Mouse (Mus musculus) G1E (cell line): Measurements from ENCODE around the gene Coa4. TPM values are rescaled to one million over a fixed set of nuclear protein-coding genes. Genes with fewer than 3 reads are reported as not detected.
A peak's percentile ranks its signal among the peaks of the same experiment; 100 is the strongest.
"Not testable (repeated sequence)": the region's sequence is repeated elsewhere in the genome, so short reads cannot be mapped to it uniquely, and the experiment has no call there.

Experiments used
- ATAC-seq: 2 replicates; pipeline ENCODE4 v1.8.0; 2016; ENCODE audit warnings: mild to moderate bottlenecking; ENCODE audit not compliant: insufficient number of reproducible peaks, poor library complexity, low FRiP score, severe bottlenecking; ENCODE audit errors: extremely low read depth
- DNase-seq: peaks from one replicate; pipeline ENCODE4 v3.0.0; 2012; ENCODE audit warnings: low spot score
- H3K27me3 ChIP-seq: 2 replicates; pipeline ENCODE4 v1.6.1; 2012; ENCODE audit warnings: mild to moderate bottlenecking, low read length, inconsistent platforms; ENCODE audit not compliant: insufficient read depth
- H3K36me3 ChIP-seq: replicated peaks from 2 replicates; pipeline ENCODE3; 2012; ENCODE audit warnings: mild to moderate bottlenecking, inconsistent platforms
- H3K4me1 ChIP-seq: 2 replicates; pipeline ENCODE4 v1.6.1; 2012; ENCODE audit warnings: low read depth, low read length, inconsistent platforms, mixed read lengths; ENCODE audit not compliant: insufficient read depth
- H3K4me3 ChIP-seq: 2 replicates; pipeline ENCODE4 v1.5.1; 2012; ENCODE audit warnings: low read depth, mild to moderate bottlenecking, inconsistent platforms, low read length, moderate library complexity, mixed read lengths
- H3K9me3 ChIP-seq: replicated peaks from 2 replicates; pipeline ENCODE4 v1.6.1; 2012; ENCODE audit warnings: inconsistent platforms
- CTCF ChIP-seq: IDR thresholded peaks from 2 replicates; pipeline ENCODE4 v1.5.1; 2012; ENCODE audit warnings: low read depth, low read length, inconsistent platforms, mixed read lengths
- GATA1 ChIP-seq: IDR thresholded peaks from 2 replicates; pipeline ENCODE4 v1.6.1; 2012; ENCODE audit warnings: borderline replicate concordance, low read length, inconsistent platforms, mixed read lengths
- GATA2 ChIP-seq: IDR thresholded peaks from 2 replicates; pipeline ENCODE4 v1.6.1; 2012; ENCODE audit warnings: low read depth, low read length, inconsistent platforms, borderline replicate concordance
- POLR2AphosphoS5 ChIP-seq: IDR thresholded peaks from 2 replicates; pipeline ENCODE4 v1.6.1; 2012; ENCODE audit warnings: low read depth, low read length, inconsistent platforms; ENCODE audit not compliant: insufficient replicate concordance
- TAL1 ChIP-seq: conservative IDR thresholded peaks from 2 replicates; pipeline ENCODE4 v1.6.1; 2012; ENCODE audit warnings: low read depth, low read length, inconsistent platforms, mixed read lengths
- polyA plus RNA-seq: library from polyadenylated mRNA; stranded (reverse); fragments of >175 nt; gene quantifications from 2 replicates; pipeline ENCODE4 v1.2.3, GENCODE M21; 2012
- total RNA-seq, 2 experiments: library from RNA; stranded (forward) in 1 of 2; stranded (reverse) in 1 of 2; fragments of 200-1000 nt in 1 of 2; fragments of >200 nt in 1 of 2; fragmentation: Nextera tagmentation in 1 of 2; gene quantifications; 2 replicates each; pipeline ENCODE4 v1.2.3; 2014 to 2017

Coa4 gene
- total and polyA plus RNA-seq, 3 experiments: 9.1 to 22.0 (median 20.0) TPM

DNA sequence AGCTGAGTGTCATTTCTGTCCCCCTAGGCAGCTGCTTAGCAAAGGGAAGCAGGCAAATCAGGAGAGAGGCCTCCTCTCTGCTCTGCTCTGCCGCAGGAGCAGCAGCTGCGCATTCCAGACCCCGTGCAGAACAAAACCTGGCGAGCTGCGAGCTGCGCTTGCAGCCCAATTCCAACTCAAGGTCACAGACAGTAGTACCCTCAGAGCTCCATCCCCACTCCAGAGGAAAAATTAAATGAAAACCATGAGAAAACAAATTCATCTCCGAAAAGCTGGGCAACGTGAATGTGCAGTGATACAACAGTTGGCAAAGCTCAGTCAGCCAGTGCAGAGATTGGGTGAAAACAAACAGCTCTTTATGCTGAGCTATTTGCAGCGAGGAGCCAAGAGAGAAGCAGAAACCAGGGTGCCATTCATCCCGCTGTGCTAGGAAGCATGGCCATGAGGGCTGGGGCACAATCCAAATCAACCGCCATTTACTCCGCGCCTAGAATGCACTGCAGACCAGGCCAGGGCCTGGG is 18.6 kb downstream of the Coa4 start:
- no peaks in the 10 kb centered on the region for H3K9me3 ChIP-seq
- no peaks in the 10 kb centered on the region for H3K27me3 ChIP-seq
- TF ChIP-seq CTCF (no peak), GATA1 (no peak)
- peaks cover 9% of the 10 kb centered on the region; the same call in 1 of the 2 replicates for H3K4me1 ChIP-seq
- H3K4me3 ChIP-seq: no peak overlapping the region
- peaks cover 61% of the 10 kb centered on the region for H3K36me3 ChIP-seq
- no peak for ATAC-seq
- DNase-seq: no peak

- no peaks in the 10 kb centered on the region for H3K27me3 ChIP-seq
- peaks cover 64% of the 10 kb centered on the region for H3K36me3 ChIP-seq
- H3K9me3 ChIP-seq: no peaks in the 10 kb centered on the region
- DNase-seq: no peak
- ATAC-seq: no peak
- H3K4me3 ChIP-seq: no peak overlapping the region
- TF ChIP-seq POLR2AphosphoS5 (no peak), GATA2 (no peak), CTCF (no peak), GATA1 (no peak), TAL1 (no peak)
- H3K4me1 ChIP-seq: peaks cover 9% of the 10 kb centered on the region; the same call in 1 of the 2 replicates
These were observed 20.4 kb downstream of the Coa4 start for GRCm38 (mm10) chr7:100557241-100557640.

DNA sequence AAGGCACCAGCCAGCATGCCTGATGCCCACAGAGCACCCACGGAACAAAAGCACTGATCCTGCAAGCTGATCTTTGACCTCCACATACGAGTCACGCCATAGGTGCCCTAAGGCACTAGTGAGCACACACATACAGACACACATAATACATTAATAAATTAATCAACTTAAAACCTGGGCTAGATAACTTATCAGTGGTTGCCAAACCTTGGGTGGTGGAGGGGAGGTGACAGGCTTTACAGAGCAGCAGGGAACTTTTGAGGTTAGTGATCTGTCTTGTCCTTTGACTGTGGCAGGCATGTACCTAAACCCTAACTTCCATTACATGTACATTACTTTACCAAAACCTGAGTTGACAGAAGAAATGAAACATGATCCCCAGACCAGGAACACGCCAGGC is 22.5 kb downstream of the Coa4 start:
- Histone ChIP-seq H3K27me3 (no peaks in the 10 kb centered on the region), H3K4me1 (peaks cover 6% of the 10 kb centered on the region; the same call in 1 of the 2 replicates), H3K36me3 (peaks cover 56% of the 10 kb centered on the region), H3K9me3 (no peaks in the 10 kb centered on the region), H3K4me3 (no peak overlapping the region)
- DNase-seq (no peak), ATAC-seq (no peak)
- TF ChIP-seq POLR2AphosphoS5 (no peak), GATA2 (no peak), CTCF (no peak), GATA1 (no peak), TAL1 (no peak)

DNA sequence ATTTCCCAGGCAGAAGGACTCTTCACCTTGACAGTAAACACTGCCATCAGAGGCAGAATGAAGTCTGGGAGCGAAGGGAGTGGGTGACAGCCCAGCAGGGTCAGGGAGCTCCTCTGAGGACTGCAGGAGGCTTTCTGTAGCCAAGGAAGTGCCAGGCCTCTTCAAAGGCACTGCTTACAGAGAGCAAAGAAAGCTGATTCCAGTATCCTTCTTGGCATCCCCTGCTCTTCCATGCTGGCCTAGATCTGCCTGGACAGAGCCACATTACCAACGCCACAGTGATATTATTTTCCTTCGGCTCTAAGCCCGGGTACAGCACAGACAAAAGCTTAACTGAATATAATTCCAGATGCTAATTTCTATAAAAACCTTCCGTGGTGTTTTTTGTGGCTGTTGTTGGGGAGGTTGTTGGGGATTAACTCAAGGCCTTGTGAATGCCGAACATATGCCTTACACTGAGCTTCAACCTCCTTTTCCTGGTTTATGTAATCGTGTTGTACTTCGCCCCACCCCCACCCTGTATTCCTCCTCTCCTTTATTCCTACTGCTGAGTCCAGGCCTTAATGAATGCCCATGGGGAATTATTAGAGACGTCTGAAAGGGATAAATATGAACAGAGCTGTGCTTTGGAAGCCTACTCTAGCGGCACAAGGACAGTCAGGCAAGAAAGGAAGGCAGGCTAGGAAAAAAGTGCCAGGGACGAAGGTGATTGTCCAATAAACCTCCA is 25.2 kb downstream of the Coa4 start:
- no peak for ATAC-seq
- Histone ChIP-seq H3K9me3 (no peaks in the 10 kb centered on the region), H3K4me3 (no peak overlapping the region), H3K27me3 (no peaks in the 10 kb centered on the region), H3K4me1 (peaks cover 6% of the 10 kb centered on the region; the same call in 1 of the 2 replicates), H3K36me3 (peaks cover 61% of the 10 kb centered on the region)
- DNase-seq: no peak
- TF ChIP-seq GATA2 (no peak), GATA1 (no peak), CTCF (no peak), POLR2AphosphoS5 (no peak), TAL1 (no peak)

- not testable (repeated sequence) for ATAC-seq, H3K9me3 ChIP-seq, H3K4me3 ChIP-seq, H3K27me3 ChIP-seq, DNase-seq
- Histone ChIP-seq H3K4me1 (peaks cover 27% of the 10 kb centered on the region), H3K36me3 (peaks cover 56% of the 10 kb centered on the region)
These were observed 30.4 kb downstream of the Coa4 start for GRCm38 (mm10) chr7:100567238-100567637.

DNA sequence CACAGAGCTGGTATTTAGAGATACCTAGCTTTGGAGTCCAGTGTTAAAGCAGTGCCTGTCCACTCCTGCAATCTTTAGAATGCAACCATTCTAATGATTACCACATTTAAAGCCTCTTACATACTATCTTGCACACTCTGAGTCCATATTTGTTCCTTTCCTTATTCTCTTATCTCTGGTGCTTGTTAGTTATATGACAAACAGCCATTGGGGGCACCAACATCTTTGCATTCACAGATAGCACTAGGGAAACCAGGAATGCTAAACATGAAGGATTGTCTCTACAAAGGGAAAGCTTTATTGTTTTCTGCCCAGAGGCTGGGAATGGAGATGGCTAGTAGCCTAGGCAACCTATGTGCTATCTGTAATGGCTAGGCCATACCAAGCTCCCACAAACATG is 33.0 kb downstream of the Coa4 start:
- Histone ChIP-seq H3K36me3 (peaks cover 57% of the 10 kb centered on the region), H3K27me3 (no peaks in the 10 kb centered on the region), H3K4me3 (no peak overlapping the region), H3K9me3 (no peaks in the 10 kb centered on the region; the same call in 1 of the 2 replicates), H3K4me1 (peaks cover 34% of the 10 kb centered on the region)
- 0 out of 2 replicates have a peak, but pooled peaks have one; percentile 10 for TF ChIP-seq TAL1
- no peak for TF ChIP-seq GATA2
- DNase-seq: no peak
- no peak for ATAC-seq

- H3K27me3 ChIP-seq: no peaks in the 10 kb centered on the region
- peaks cover 48% of the 10 kb centered on the region for H3K36me3 ChIP-seq
- H3K4me1 ChIP-seq: peaks cover 34% of the 10 kb centered on the region
- DNase-seq: peak; percentile 7
- no peak overlapping the region for H3K4me3 ChIP-seq
- ATAC-seq: peak; percentile 54
- TF ChIP-seq GATA1: no peak
- no peak for TF ChIP-seq POLR2AphosphoS5
- no peak for TF ChIP-seq CTCF
- no peak for TF ChIP-seq GATA2
- TF ChIP-seq TAL1: peak; percentile 57
- H3K9me3 ChIP-seq: no peaks in the 10 kb centered on the region; the same call in 1 of the 2 replicates
These were observed 34.3 kb downstream of the Coa4 start for GRCm38 (mm10) chr7:100570930-100571715.
